Mouse (Mus musculus) stomach, embryonic 15.5 days (tissue): Measurements from ENCODE around the gene Aebp2. TPM values are rescaled to one million over a fixed set of nuclear protein-coding genes. Genes with fewer than 3 reads are reported as not detected.

Experiments
- ATAC-seq: fragments of 200-750 bp; cut with Nextera tagmentation; 2 replicates; pipeline ENCODE4 v1.8.0; 2017; ENCODE audit warnings: low read depth, moderate number of reproducible peaks, moderate TSS enrichment; ENCODE audit not compliant: insufficient read depth, low FRiP score
- H3K27ac ChIP-seq: fragments of 300-500 bp; sonication (generic); 2 replicates; pipeline ENCODE4 v1.5.1; 2015; ENCODE audit warnings: mild to moderate bottlenecking, inconsistent platforms
- H3K27me3 ChIP-seq: fragments of 300-500 bp; sonication (generic); replicated peaks from 2 replicates; pipeline ENCODE4 v1.6.1; 2015; ENCODE audit warnings: inconsistent platforms
- H3K36me3 ChIP-seq: fragments of 300-500 bp; sonication (generic); 2 replicates; pipeline ENCODE4 v1.6.1; 2015; ENCODE audit warnings: inconsistent platforms
- H3K4me1 ChIP-seq: fragments of 300-500 bp; sonication (generic); 2 replicates; pipeline ENCODE4 v1.6.1; 2015; ENCODE audit warnings: inconsistent platforms
- H3K4me2 ChIP-seq: fragments of 300-500 bp; sonication (generic); 2 replicates; pipeline ENCODE4 v1.6.1; 2015; ENCODE audit warnings: mild to moderate bottlenecking, inconsistent platforms
- H3K4me3 ChIP-seq: fragments of 300-500 bp; sonication (generic); replicated peaks from 2 replicates; pipeline ENCODE4 v1.5.1; 2015; ENCODE audit warnings: inconsistent platforms
- H3K9ac ChIP-seq: fragments of 300-500 bp; sonication (generic); 2 replicates; pipeline ENCODE4 v1.6.1; 2015; ENCODE audit warnings: inconsistent platforms
- H3K9me3 ChIP-seq: fragments of 300-500 bp; sonication (generic); 2 replicates; pipeline ENCODE4 v1.6.1; 2016; ENCODE audit warnings: inconsistent platforms
- WGBS: fragments of 180-500 bp; shearing (Covaris S2); methylation state at CpG from one replicate; pipeline ENCODE4 v1.1.7; 2015; 5-methylcytosine and 5-hydroxymethylcytosine counted together
- polyA plus RNA-seq: library from polyadenylated mRNA; unstranded; fragments of >200 nt; fragmentation: Nextera tagmentation; extraction: Ambion mirVana; gene quantifications from 2 replicates; pipeline ENCODE4 v1.2.1, GENCODE M21; 2015

The Aebp2 gene
- polyA plus RNA-seq, 1 experiment from 2014 or later, result 12.6 TPM

DNA sequence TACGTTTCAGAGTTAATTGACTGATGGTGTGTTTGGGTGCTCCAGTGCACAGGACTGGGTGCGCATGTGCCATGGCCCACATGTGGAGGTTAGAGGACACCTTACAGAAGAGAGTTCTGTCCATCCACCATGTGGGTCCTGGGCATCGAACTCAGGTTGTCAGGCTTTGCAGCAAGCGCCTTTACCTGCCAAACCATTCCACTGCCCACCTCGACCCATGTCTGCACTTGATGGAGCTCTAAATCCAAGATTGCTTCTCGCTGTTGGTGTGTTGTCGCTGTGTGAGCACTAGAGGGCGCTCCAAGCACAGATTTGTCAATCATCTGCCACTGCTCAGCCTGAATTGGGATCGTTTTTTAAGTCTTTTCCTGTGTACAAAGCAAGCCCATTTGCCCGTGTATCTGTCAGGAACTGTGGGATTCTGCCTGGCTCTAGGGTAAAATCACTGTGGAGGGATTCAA, 92.5 kb downstream of the Aebp2 start:
- H3K27me3 ChIP-seq, result no peaks in the 10 kb centered on the region
- ATAC-seq, result no peak
- H3K36me3 ChIP-seq, result no peaks in the 10 kb centered on the region
- H3K4me3 ChIP-seq, result no peak overlapping the region
- 19% methylated on average over 10 of the region's 10 CpGs for WGBS
- no peaks in the 10 kb centered on the region for H3K4me1 ChIP-seq
- no peak overlapping the region for H3K9ac ChIP-seq
- H3K27ac ChIP-seq, result no peak overlapping the region
- H3K9me3 ChIP-seq, result no peaks in the 10 kb centered on the region
- no peak overlapping the region for H3K4me2 ChIP-seq

DNA sequence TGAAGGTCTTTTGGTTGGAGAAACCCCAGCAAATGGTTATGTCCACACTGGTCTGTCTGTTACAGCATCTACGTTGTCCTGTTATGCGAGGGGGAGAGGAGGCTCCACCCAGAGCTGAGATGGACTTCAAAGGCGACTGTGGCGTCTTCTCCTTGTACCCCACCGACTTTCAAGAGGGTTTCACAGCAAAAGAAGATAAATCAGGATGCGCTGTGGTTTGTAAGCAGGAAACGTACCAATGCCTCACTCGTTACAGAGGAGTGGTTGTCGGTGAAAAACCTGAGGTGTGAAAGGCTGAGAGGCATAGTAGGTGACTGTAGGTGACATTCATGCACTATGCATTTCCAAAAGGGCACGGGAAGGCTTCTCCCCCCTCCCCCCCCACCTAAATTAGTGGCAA, 99.6 kb downstream of the Aebp2 start:
- Histone ChIP-seq H3K9me3 (no peaks in the 10 kb centered on the region), H3K36me3 (no peaks in the 10 kb centered on the region), H3K27me3 (no peaks in the 10 kb centered on the region), H3K27ac (no peak overlapping the region), H3K4me2 (no peak overlapping the region), H3K4me3 (no peak overlapping the region), H3K4me1 (no peaks in the 10 kb centered on the region), H3K9ac (no peak overlapping the region)
- WGBS, result 69% methylated on average over 10 of the region's 10 CpGs
- ATAC-seq, result no peak

Other genes starting within 250 kb of the Aebp2 start
- 43.0 and 46.7 TPM in 2 replicates for gene Plekha5, start 198.6 kb upstream of the Aebp2 start, polyA plus RNA-seq
- not detected in 2 replicates for gene Gm11077, start 106.6 kb downstream of the Aebp2 start, polyA plus RNA-seq